Mouse (Mus musculus): ENCODE measurements at regions not wholly inside any gene's neighbourhood (a gene's known extent, or its start where the extent isn't known, plus 50 kb on each side); places are given as distances from the start of the nearest gene placed in this dataset.

DNA sequence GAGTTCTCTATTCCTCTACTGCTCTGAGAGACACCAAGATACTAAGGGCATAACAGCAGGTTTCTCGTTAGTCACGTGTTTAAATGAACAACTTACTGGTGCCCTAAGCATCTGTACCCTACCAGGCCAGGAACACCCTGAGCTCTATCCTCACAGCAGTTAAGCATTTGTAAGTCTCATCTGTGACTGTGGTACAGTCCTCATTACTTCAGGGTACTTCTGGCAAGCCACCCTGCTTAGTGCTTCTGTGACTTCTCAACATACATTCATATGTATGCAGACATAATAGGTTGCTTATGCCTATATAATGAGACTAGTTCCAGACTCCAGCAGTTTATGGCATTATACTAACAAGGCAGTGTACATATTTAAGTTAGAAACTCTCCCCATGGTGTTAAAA, 417.3 kb downstream of the Tns3 start:
- TF ChIP-seq TBP (IDR thresholded peaks at IDR 0.05; ENCODE audit: low read depth, low read length), result no peak
- no peak for TF ChIP-seq HCFC1 (IDR thresholded peaks at IDR 0.05; ENCODE audit: low read depth, low read length)
- no peak for TF ChIP-seq CTCF (IDR thresholded peaks at IDR 0.05 in 2 of 3, conservative IDR thresholded peaks at IDR 0.05 in 1 of 3; ENCODE audit: control insufficient read depth in 1 of 3, insufficient read depth in 1 of 3, low read depth in 2 of 3, low read length in 3 of 3, poor library complexity in 1 of 3, severe bottlenecking in 1 of 3)
- no peak for TF ChIP-seq USF2 (IDR thresholded peaks at IDR 0.05; ENCODE audit: borderline replicate concordance in 1 of 2, insufficient read depth in 1 of 2, low read depth in 1 of 2, low read length in 2 of 2)
- no peak for TF ChIP-seq MAZ (IDR thresholded peaks at IDR 0.05; ENCODE audit: low read depth, low read length)
- no peak for TF ChIP-seq POLR2A (IDR thresholded peaks at IDR 0.05; ENCODE audit: control insufficient read depth in 1 of 2, insufficient read depth in 1 of 2, low read depth in 1 of 2, low read length in 2 of 2, poor library complexity in 1 of 2)
- TF ChIP-seq E2F4 (IDR thresholded peaks at IDR 0.05; ENCODE audit: borderline replicate concordance, low read depth, low read length), result no peak
- no peak for TF ChIP-seq RCOR1 (IDR thresholded peaks at IDR 0.05; ENCODE audit: low read depth, low read length)
- TF ChIP-seq TCF12 (IDR thresholded peaks at IDR 0.05; ENCODE audit: low read depth, low read length), result no peak
- no peak for TF ChIP-seq GATA1 (IDR thresholded peaks at IDR 0.05; ENCODE audit: low read depth, low read length)
- TF ChIP-seq SMC3 (IDR thresholded peaks at IDR 0.05; ENCODE audit: low read depth, low read length), result no peak
- no peak for TF ChIP-seq MYC (IDR thresholded peaks at IDR 0.05; ENCODE audit: low read depth, low read length)

Measured in MEL (cell line).